Mouse (Mus musculus) heart, embryonic 10.5 days (tissue): ENCODE results near the gene E430018J23Rik. TPM values are rescaled to one million over a fixed set of nuclear protein-coding genes. Genes with fewer than 3 reads are reported as not detected.
A peak's percentile ranks its signal among the peaks of the same experiment; 100 is the strongest.
"Not testable (repeated sequence)": the region's sequence is repeated elsewhere in the genome, so short reads cannot be mapped to it uniquely, and the experiment has no call there.

Source experiments
- DNase-seq: peaks from one replicate; pipeline ENCODE4 v3.0.0-alpha.2; 2017; ENCODE audit warnings: low spot score
- H3K27ac ChIP-seq: fragments of 300-500 bp; sonication (generic); 2 replicates; pipeline ENCODE4 v1.5.1; 2016; ENCODE audit warnings: mild to moderate bottlenecking
- H3K27me3 ChIP-seq: fragments of 300-500 bp; sonication (generic); 2 replicates; pipeline ENCODE4 v1.6.1; 2016; ENCODE audit warnings: mild to moderate bottlenecking; ENCODE audit not compliant: poor library complexity, insufficient read depth, severe bottlenecking
- H3K36me3 ChIP-seq: fragments of 300-500 bp; sonication (generic); 2 replicates; pipeline ENCODE4 v1.6.1; 2016; ENCODE audit warnings: mild to moderate bottlenecking, moderate library complexity
- H3K4me1 ChIP-seq: fragments of 300-500 bp; sonication (generic); 2 replicates; pipeline ENCODE4 v1.6.1; 2016; ENCODE audit warnings: mild to moderate bottlenecking
- H3K4me3 ChIP-seq: fragments of 300-500 bp; sonication (generic); 2 replicates; pipeline ENCODE4 v1.5.1; 2016; ENCODE audit warnings: mild to moderate bottlenecking, moderate library complexity
- H3K9me3 ChIP-seq: fragments of 300-500 bp; sonication (generic); 2 replicates; pipeline ENCODE4 v1.6.1; 2016; ENCODE audit warnings: mild to moderate bottlenecking, moderate library complexity
- WGBS: fragments of 180-500 bp; shearing (Covaris S2); methylation state at CpG from one replicate; pipeline ENCODE4 v1.1.7; 2016; 5-methylcytosine and 5-hydroxymethylcytosine counted together
- polyA plus RNA-seq: library from polyadenylated mRNA; unstranded; fragments of >200 nt; fragmentation: Nextera tagmentation; extraction: Ambion mirVana; gene quantifications from 2 replicates; pipeline ENCODE4 v1.2.1, GENCODE M21; 2016

Gene E430018J23Rik
- polyA plus RNA-seq, result 3.8 and 5.5 TPM in 2 replicates

DNA sequence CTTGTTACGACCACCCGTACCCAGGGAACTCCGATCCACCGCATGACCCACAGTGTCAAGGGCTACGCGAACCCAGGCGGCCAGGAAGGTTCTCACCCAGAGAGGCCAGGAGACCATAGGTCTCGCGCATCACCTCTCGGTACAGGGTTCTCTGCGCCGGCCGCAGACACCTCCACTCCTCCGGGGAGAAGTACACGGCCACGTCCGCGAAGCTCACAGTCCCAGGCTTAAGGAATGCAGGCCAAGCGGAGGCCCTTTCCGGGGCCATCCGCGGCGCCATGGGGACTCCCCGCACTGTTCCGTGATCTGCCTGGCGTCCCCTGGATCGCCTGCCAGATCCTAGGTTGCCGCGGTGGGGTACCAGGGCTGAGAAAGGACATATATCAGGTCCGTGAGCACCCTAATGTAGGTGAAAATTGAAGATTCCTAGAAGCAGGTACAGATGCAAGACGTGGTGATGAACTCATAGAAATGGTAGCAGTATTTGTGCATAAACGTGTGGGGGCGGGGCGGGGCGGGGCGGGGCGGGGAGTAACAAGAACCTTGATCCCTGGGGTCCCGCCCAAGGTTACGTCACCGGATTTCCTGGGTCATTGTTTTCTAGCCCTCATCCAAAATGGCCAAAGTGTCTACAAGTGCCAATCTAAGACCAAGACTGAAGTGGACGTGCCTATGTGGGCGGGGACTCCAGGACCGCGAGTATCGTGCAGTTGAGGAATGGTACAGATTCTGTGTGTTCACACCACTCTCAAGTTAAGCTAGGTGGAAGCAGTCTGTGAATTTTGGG is at the start of gene E430018J23Rik:
TSS of gene E430018J23Rik (minus strand) at position 473 of the 787 bp plus-strand sequence.
- no peaks in the 10 kb centered on the region for H3K9me3 ChIP-seq
- WGBS, result under 1% methylated on average over 45 of the region's 45 CpGs
- peak within 1 kb of the TSS; percentile 94 for H3K27ac ChIP-seq
- peaks cover 18% of the 10 kb centered on the region for H3K36me3 ChIP-seq
- DNase-seq, result peak; percentile 99
- H3K4me1 ChIP-seq, result peaks cover 20% of the 10 kb centered on the region
- no peaks in the 10 kb centered on the region for H3K27me3 ChIP-seq
- H3K4me3 ChIP-seq, result peak within 1 kb of the TSS; percentile 80

DNA sequence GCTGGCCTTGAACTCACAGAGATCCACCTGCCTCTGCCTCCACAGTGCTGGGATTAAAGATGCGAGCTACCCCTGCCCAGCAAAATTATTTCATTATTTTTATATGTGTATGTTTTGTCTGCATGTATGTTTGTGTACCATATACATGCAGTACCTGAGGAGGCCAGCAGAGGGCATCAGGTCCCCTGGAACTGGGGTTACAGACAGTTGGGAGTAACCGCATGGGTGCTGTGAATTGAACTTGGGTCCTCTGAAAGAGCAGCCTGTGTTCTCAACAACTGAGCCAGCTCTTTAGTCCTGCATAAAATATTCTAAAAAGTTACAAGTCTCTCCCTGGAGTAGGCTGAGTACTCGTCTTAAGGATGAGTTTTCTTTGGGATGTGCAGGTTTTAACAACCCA is 44.3 kb upstream of the E430018J23Rik start:
- no peak for DNase-seq
- Histone ChIP-seq H3K4me1 (no peaks in the 10 kb centered on the region), H3K36me3 (peaks cover 5% of the 10 kb centered on the region; the same call in 1 of the 2 replicates), H3K9me3 (0 out of 2 replicates have a peak, but pooled peaks cover 4% of the 10 kb centered on the region), H3K4me3 (no peak overlapping the region), H3K27ac (no peak overlapping the region), H3K27me3 (no peaks in the 10 kb centered on the region)
- 90% methylated on average over 3 of the region's 3 CpGs for WGBS

DNA sequence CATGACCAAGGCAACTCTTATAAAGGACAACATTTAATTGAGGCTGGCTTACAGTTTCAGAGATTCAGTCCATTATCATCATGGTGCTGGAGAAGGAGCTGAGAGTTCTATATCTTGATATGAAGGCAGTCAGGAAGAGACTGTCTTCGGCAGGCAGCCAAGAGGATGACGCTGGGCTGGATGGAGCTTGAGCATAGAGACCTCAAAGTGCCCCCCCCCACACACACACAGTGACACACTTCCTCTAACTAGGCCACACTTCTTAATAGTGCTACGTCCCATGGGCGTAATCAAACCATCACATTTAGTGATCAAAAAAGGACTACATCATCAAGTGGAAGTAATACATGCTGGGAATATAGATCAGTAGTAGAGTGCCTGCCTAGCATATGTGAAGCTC is 41.8 kb upstream of the E430018J23Rik start:
- no peak overlapping the region for H3K27ac ChIP-seq
- WGBS, result 81% methylated on average over 4 of the region's 4 CpGs
- no peak overlapping the region for H3K4me3 ChIP-seq
- H3K9me3 ChIP-seq, result 0 out of 2 replicates have a peak, but pooled peaks cover 4% of the 10 kb centered on the region
- no peaks in the 10 kb centered on the region for H3K4me1 ChIP-seq
- H3K27me3 ChIP-seq, result no peaks in the 10 kb centered on the region
- DNase-seq, result no peak
- H3K36me3 ChIP-seq, result no peaks in the 10 kb centered on the region

- no peak overlapping the region for H3K4me3 ChIP-seq
- peaks cover 19% of the 10 kb centered on the region for H3K27me3 ChIP-seq
- H3K27ac ChIP-seq, result no peak overlapping the region
- no peaks in the 10 kb centered on the region for H3K9me3 ChIP-seq
- 57% methylated on average over 3 of the region's 3 CpGs for WGBS
- no peak for DNase-seq
- H3K36me3 ChIP-seq, result no peaks in the 10 kb centered on the region
- peaks cover 9% of the 10 kb centered on the region for H3K4me1 ChIP-seq
These were observed 32.9 kb upstream of the E430018J23Rik start for GRCm38 (mm10) chr7:127426354-127426753.

DNA sequence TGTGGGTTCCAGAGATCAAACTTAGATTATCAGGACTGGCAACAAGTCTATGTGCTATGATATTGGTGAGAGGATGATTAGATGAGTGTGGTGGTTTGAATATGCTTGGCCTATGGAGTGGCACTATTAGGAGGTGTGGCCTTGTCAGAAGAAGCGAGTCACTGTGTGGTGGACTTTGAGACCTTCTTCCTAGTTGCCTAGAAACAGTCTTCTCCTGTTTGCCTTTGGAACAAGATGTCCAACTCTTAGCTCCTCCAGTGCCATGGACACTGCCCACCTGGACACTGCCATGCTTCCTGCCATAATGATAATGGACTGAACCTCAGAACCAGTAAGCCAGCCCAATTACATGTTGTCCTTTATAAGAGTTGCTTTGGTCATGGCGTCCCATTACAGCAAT is 32.5 kb upstream of the E430018J23Rik start:
- no peaks in the 10 kb centered on the region for H3K9me3 ChIP-seq
- 81% methylated on average over 2 of the region's 2 CpGs for WGBS
- H3K27ac ChIP-seq, result no peak overlapping the region
- peaks cover 19% of the 10 kb centered on the region for H3K27me3 ChIP-seq
- H3K4me3 ChIP-seq, result no peak overlapping the region
- no peak for DNase-seq
- peaks cover 13% of the 10 kb centered on the region for H3K4me1 ChIP-seq
- no peaks in the 10 kb centered on the region for H3K36me3 ChIP-seq

- 78% methylated on average over 3 of the region's 3 CpGs for WGBS
- peaks cover 16% of the 10 kb centered on the region for H3K4me1 ChIP-seq
- no peak overlapping the region for H3K4me3 ChIP-seq
- H3K36me3 ChIP-seq, result 0 out of 2 replicates have a peak, but pooled peaks cover under 1% of the 10 kb centered on the region
- H3K27ac ChIP-seq, result no peak overlapping the region
- no peak for DNase-seq
- H3K27me3 ChIP-seq, result peaks cover 19% of the 10 kb centered on the region
- no peaks in the 10 kb centered on the region for H3K9me3 ChIP-seq
These were observed 31.9 kb upstream of the E430018J23Rik start for GRCm38 (mm10) chr7:127425291-127425690.

GRCm38 (mm10) chr7:127422247-127422646 is 28.8 kb upstream of the E430018J23Rik start:
- DNase-seq, result no peak
- peaks cover 27% of the 10 kb centered on the region for H3K36me3 ChIP-seq
- H3K27ac ChIP-seq, result peak overlapping the region; percentile 91; the same call in 1 of the 2 replicates
- no peaks in the 10 kb centered on the region for H3K9me3 ChIP-seq
- 2% methylated on average over 15 of the region's 15 CpGs for WGBS
- peaks cover 16% of the 10 kb centered on the region for H3K4me1 ChIP-seq
- peaks cover 19% of the 10 kb centered on the region for H3K27me3 ChIP-seq
- H3K4me3 ChIP-seq, result peak overlapping the region; percentile 90

- Histone ChIP-seq H3K36me3 (peaks cover 27% of the 10 kb centered on the region), H3K27ac (peak within 1 kb of the TSS; percentile 91), H3K4me3 (peak within 1 kb of the TSS; percentile 90), H3K27me3 (peaks cover 19% of the 10 kb centered on the region), H3K9me3 (no peaks in the 10 kb centered on the region), H3K4me1 (peaks cover 16% of the 10 kb centered on the region)
- DNase-seq, result peak; percentile 97
- WGBS, result under 1% methylated on average over 48 of the region's 48 CpGs
These were observed 28.2 kb upstream of the E430018J23Rik start, which contains the start of gene Zfp688 for GRCm38 (mm10) chr7:127421388-127422191. Zfp688 (minus strand) TSS chr7:127422068.

GRCm38 (mm10) chr7:127411418-127411817 is 18.0 kb upstream of the E430018J23Rik start:
- Histone ChIP-seq H3K27ac (no peak overlapping the region), H3K36me3 (no peaks in the 10 kb centered on the region), H3K4me3 (no peak overlapping the region), H3K27me3 (no peaks in the 10 kb centered on the region), H3K4me1 (peaks cover 2% of the 10 kb centered on the region), H3K9me3 (no peaks in the 10 kb centered on the region)
- WGBS, result 61% methylated on average over 2 of the region's 2 CpGs
- no peak for DNase-seq

- H3K36me3 ChIP-seq, result peaks cover 10% of the 10 kb centered on the region
- peak within 1 kb of the TSS; percentile 71 for H3K4me3 ChIP-seq
- peak within 1 kb of the TSS; percentile 89 for H3K27ac ChIP-seq
- H3K4me1 ChIP-seq, H3K9me3 ChIP-seq, H3K27me3 ChIP-seq: not testable (repeated sequence)
- DNase-seq, result peak; percentile 90
- WGBS, result 5% methylated on average over 40 of the region's 40 CpGs
These were observed 12.9 kb upstream of the E430018J23Rik start, which contains the start of gene Zfp764 for GRCm38 (mm10) chr7:127406002-127406987. Zfp764 (minus strand) TSS chr7:127406822.

- not testable (repeated sequence) for H3K27me3 ChIP-seq, H3K9me3 ChIP-seq, H3K27ac ChIP-seq, H3K4me3 ChIP-seq, DNase-seq, H3K4me1 ChIP-seq
- 84% methylated on average over 6 of the region's 6 CpGs for WGBS
- H3K36me3 ChIP-seq, result peaks cover 10% of the 10 kb centered on the region
These were observed 10.7 kb upstream of the E430018J23Rik start for GRCm38 (mm10) chr7:127404101-127404500.

DNA sequence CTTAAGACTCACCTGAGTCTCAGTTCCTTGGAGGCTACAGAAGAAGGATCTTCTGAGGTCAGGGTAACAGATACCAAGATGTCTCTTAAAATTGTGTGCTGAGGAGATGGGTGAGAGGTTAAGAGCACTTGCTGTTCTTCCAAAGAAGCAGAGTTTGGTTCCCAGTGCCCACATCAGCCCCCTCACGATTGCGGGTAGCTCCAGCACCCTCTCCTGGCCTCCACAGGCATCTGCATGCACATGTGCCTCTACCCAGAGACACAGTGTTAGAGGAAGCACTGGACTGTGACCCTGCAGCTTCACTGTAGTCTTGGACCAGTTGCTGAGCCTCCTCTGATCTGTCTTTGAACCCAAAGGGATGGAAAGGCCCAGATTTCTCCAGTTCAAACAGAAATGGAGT is 9.6 kb upstream of the E430018J23Rik start:
- Histone ChIP-seq H3K36me3 (peaks cover 10% of the 10 kb centered on the region), H3K9me3 (no peaks in the 10 kb centered on the region), H3K4me1 (peaks cover 6% of the 10 kb centered on the region), H3K27ac (no peak overlapping the region), H3K4me3 (no peak overlapping the region), H3K27me3 (no peaks in the 10 kb centered on the region)
- WGBS, result 25% methylated on average over 2 of the region's 2 CpGs
- DNase-seq, result no peak
